Mouse (Mus musculus) ovary, postnatal 10 days (tissue): Measurements from ENCODE around the gene Alox12b.

ENCODE experiments used
- DNase-seq: peaks from one replicate; pipeline ENCODE4 v3.0.0; 2022; ENCODE audit warnings: low spot score

The Alox12b gene

GRCm38 (mm10) chr11:69123693-69124497 is 32.9 kb upstream of the Alox12b start:
- DNase-seq: peak; percentile 86

GRCm38 (mm10) chr11:69124498-69124847 is 32.3 kb upstream of the Alox12b start:
- DNase-seq: no peak

- no peak for DNase-seq
Measured at GRCm38 (mm10) chr11:69125041-69125851, 31.5 kb upstream of the Alox12b start.

GRCm38 (mm10) chr11:69125852-69125918 is 31.1 kb upstream of the Alox12b start, which contains the start of gene Aloxe3:
TSS of gene Aloxe3 (plus strand) at chr11:69125896.
- DNase-seq: no peak

GRCm38 (mm10) chr11:69125919-69126705 is 30.7 kb upstream of the Alox12b start:
- DNase-seq: no peak

GRCm38 (mm10) chr11:69126706-69127095 is 30.1 kb upstream of the Alox12b start:
- DNase-seq: no peak

GRCm38 (mm10) chr11:69128426-69129122 is 28.2 kb upstream of the Alox12b start:
- DNase-seq: no peak

GRCm38 (mm10) chr11:69133566-69133922 is 23.2 kb upstream of the Alox12b start:
- DNase-seq: no peak

GRCm38 (mm10) chr11:69133923-69134621 is 22.7 kb upstream of the Alox12b start:
- DNase-seq: no peak

- DNase-seq: no peak
Measured at GRCm38 (mm10) chr11:69134622-69134968, 22.2 kb upstream of the Alox12b start.

- no peak for DNase-seq
Measured at GRCm38 (mm10) chr11:69135361-69135760, 21.4 kb upstream of the Alox12b start.

- DNase-seq: no peak
Measured at GRCm38 (mm10) chr11:69147546-69147945, 9.2 kb upstream of the Alox12b start.

GRCm38 (mm10) chr11:69148451-69148960 is 8.3 kb upstream of the Alox12b start:
- DNase-seq: no peak

GRCm38 (mm10) chr11:69149728-69150127 is 7.1 kb upstream of the Alox12b start:
- DNase-seq: no peak

- DNase-seq: no peak
Measured at GRCm38 (mm10) chr11:69150444-69150843, 6.3 kb upstream of the Alox12b start.

GRCm38 (mm10) chr11:69151004-69151403 is 5.8 kb upstream of the Alox12b start:
- DNase-seq: no peak

GRCm38 (mm10) chr11:69153831-69154230 is 3.0 kb upstream of the Alox12b start:
- DNase-seq: no peak

- no peak for DNase-seq
Measured at GRCm38 (mm10) chr11:69155351-69155750, 1.4 kb upstream of the Alox12b start.

GRCm38 (mm10) chr11:69169313-69169712 is 12.5 kb downstream of the Alox12b start:
- DNase-seq: no peak

GRCm38 (mm10) chr11:69171626-69172025 is 14.8 kb downstream of the Alox12b start:
- DNase-seq: peak; percentile 51

GRCm38 (mm10) chr11:69172606-69173005 is 15.8 kb downstream of the Alox12b start:
- DNase-seq: no peak

GRCm38 (mm10) chr11:69174722-69175121 is 17.9 kb downstream of the Alox12b start:
- no peak for DNase-seq
